8 mouse cellular contexts compared by ENCODE assay signal in genomic region chr5:62765459-62765783, GRCm38 (mm10). TPM values are rescaled to one million over a fixed set of nuclear protein-coding genes. Genes with fewer than 3 reads are reported as not detected.
A peak's percentile ranks its signal among the peaks of the same experiment; 100 is the strongest.
DNase-seq lines count a peak whose midpoint lies in the region; ATAC-seq and TF ChIP-seq lines count a peak whose summit lies in the region.

No protein-coding gene starts in this region.

- peaks cover 11% of the 10 kb centered on the region; the same call in 1 of the 2 replicates for H3K4me1 ChIP-seq in kidney, adult 2 months (ENCODE audit: control insufficient read depth, insufficient read depth, low read length)
- no peaks in the 10 kb centered on the region for H3K4me1 ChIP-seq in embryonic facial prominence, embryonic 11.5 days (ENCODE audit: control insufficient read depth, insufficient read depth, low read length)
- H3K4me1 ChIP-seq in intestine, embryonic 15.5 days (replicated peaks) = 0 out of 2 replicates have a peak, but pooled peaks cover 4% of the 10 kb centered on the region
- peaks cover 3% of the 10 kb centered on the region; the same call in 1 of the 2 replicates for H3K4me1 ChIP-seq in midbrain, embryonic 15.5 days

- TF ChIP-seq CTCF in kidney, adult 2 months (conservative IDR thresholded peaks at IDR 0.05; ENCODE audit: insufficient read depth, insufficient read length, low read depth, low read length) = no peak

- H3K4me2 ChIP-seq in embryonic facial prominence, embryonic 11.5 days (ENCODE audit: low read depth, low read length) = peak overlapping the region; percentile 84
- peak overlapping the region; percentile 86 for H3K4me2 ChIP-seq in intestine, embryonic 15.5 days (replicated peaks)
- peak overlapping the region; percentile 75 for H3K4me2 ChIP-seq in midbrain, embryonic 15.5 days

- no peaks in the 10 kb centered on the region for H3K9me3 ChIP-seq in embryonic facial prominence, embryonic 11.5 days (replicated peaks; ENCODE audit: control insufficient read depth, low read length)
- no peaks in the 10 kb centered on the region for H3K9me3 ChIP-seq in intestine, embryonic 15.5 days
- H3K9me3 ChIP-seq in midbrain, embryonic 15.5 days = no peaks in the 10 kb centered on the region

- no peak overlapping the region; the same call in 1 of the 2 replicates for H3K9ac ChIP-seq in embryonic facial prominence, embryonic 11.5 days (replicated peaks; ENCODE audit: low read length)
- peak overlapping the region; percentile 57 for H3K9ac ChIP-seq in intestine, embryonic 15.5 days
- H3K9ac ChIP-seq in midbrain, embryonic 15.5 days = peak overlapping the region; percentile 62

- no peaks in the 10 kb centered on the region for H3K36me3 ChIP-seq in kidney, adult 2 months (ENCODE audit: control insufficient read depth, insufficient read depth, low read length)
- H3K36me3 ChIP-seq in embryonic facial prominence, embryonic 11.5 days (replicated peaks; ENCODE audit: control insufficient read depth, insufficient read depth, low read depth, low read length) = no peaks in the 10 kb centered on the region
- H3K36me3 ChIP-seq in intestine, embryonic 15.5 days = no peaks in the 10 kb centered on the region
- H3K36me3 ChIP-seq in midbrain, embryonic 15.5 days (replicated peaks) = no peaks in the 10 kb centered on the region

- peak overlapping the region; percentile 37 for H3K27ac ChIP-seq in kidney, adult 2 months (ENCODE audit: insufficient read depth, low read depth, low read length)
- no peak overlapping the region for H3K27ac ChIP-seq in embryonic facial prominence, embryonic 11.5 days (replicated peaks; ENCODE audit: low read depth, low read length)
- no peak overlapping the region for H3K27ac ChIP-seq in intestine, embryonic 15.5 days
- no peak overlapping the region for H3K27ac ChIP-seq in midbrain, embryonic 15.5 days

- H3K27me3 ChIP-seq in kidney, adult 2 months (replicated peaks; ENCODE audit: control insufficient read depth, insufficient read depth, low read length) = no peaks in the 10 kb centered on the region
- H3K27me3 ChIP-seq in embryonic facial prominence, embryonic 11.5 days (ENCODE audit: control insufficient read depth, insufficient read depth, low read length) = no peaks in the 10 kb centered on the region; the same call in 1 of the 2 replicates
- H3K27me3 ChIP-seq in intestine, embryonic 15.5 days (replicated peaks) = no peaks in the 10 kb centered on the region
- H3K27me3 ChIP-seq in midbrain, embryonic 15.5 days (replicated peaks) = no peaks in the 10 kb centered on the region

- ATAC-seq in embryonic facial prominence, embryonic 11.5 days (replicated peaks; ENCODE audit: insufficient number of reproducible peaks, low FRiP score, low TSS enrichment, low read depth) = 0 out of 2 replicates have a peak, but pooled peaks have one; percentile 19
- peak; percentile 54 for ATAC-seq in intestine, embryonic 15.5 days
- ATAC-seq in midbrain, embryonic 15.5 days (replicated peaks) = peak; percentile 69

- peak overlapping the region; percentile 80 for H3K4me3 ChIP-seq in kidney, adult 2 months (ENCODE audit: insufficient read depth, low read depth, low read length)
- peak overlapping the region; percentile 59 for H3K4me3 ChIP-seq in embryonic facial prominence, embryonic 11.5 days (ENCODE audit: low read depth, low read length)
- H3K4me3 ChIP-seq in intestine, embryonic 15.5 days (replicated peaks) = peak overlapping the region; percentile 61
- peak overlapping the region; percentile 58 for H3K4me3 ChIP-seq in midbrain, embryonic 15.5 days

- DNase-seq in kidney, adult 2 months = peak; percentile 25
- no peak for DNase-seq in kidney, adult 11 months
- DNase-seq in embryonic facial prominence, embryonic 11.5 days (ENCODE audit: low spot score) = no peak
- no peak for DNase-seq in left cerebral cortex, adult 18-20 months (ENCODE audit: low spot score in 2 of 2)
- no peak for DNase-seq in urinary bladder, postnatal 25 days (ENCODE audit: low spot score)
- no peak for DNase-seq in adrenal gland, postnatal 25 days

- WGBS in kidney, adult 2 months = 12% methylated on average over 5 of the region's 5 CpGs
- 13% methylated on average over 5 of the region's 5 CpGs for WGBS in embryonic facial prominence, embryonic 11.5 days
- 13% methylated on average over 5 of the region's 5 CpGs for WGBS in intestine, embryonic 15.5 days
- WGBS in midbrain, embryonic 15.5 days = 19% methylated on average over 5 of the region's 5 CpGs

- TF ChIP-seq POLR2A in kidney, adult 2 months (IDR thresholded peaks at IDR 0.05; ENCODE audit: low read depth, low read length) = no peak

RNA-seq across cellular contexts. Expression of gene Arap2, which starts 0.5 kb away (rescaled TPM):
- polyA plus RNA-seq in kidney, adult 2 months (2012; rRNA removed) = 5.0 and 6.6 TPM in 2 replicates
- 1.4 and 2.3 TPM in 2 replicates for polyA plus RNA-seq in embryonic facial prominence, embryonic 11.5 days (2014; fragmentation: Nextera tagmentation; extraction: Ambion mirVana)
- 5.7 and 5.9 TPM in 2 replicates for polyA plus RNA-seq in intestine, embryonic 15.5 days (2015; fragmentation: Nextera tagmentation; extraction: Ambion mirVana)
- polyA plus RNA-seq in midbrain, embryonic 15.5 days (2015; fragmentation: Nextera tagmentation; extraction: Ambion mirVana) = 4.3 and 6.5 TPM in 2 replicates
- 10 to 100 TPM; 70.2 to 75.6 TPM for total RNA-seq in left cerebral cortex, adult 18-20 months (2021)
- total RNA-seq in adrenal gland, postnatal 25 days (2021) = 4.6 and 12.9 TPM in 2 replicates

RNA-seq across cellular contexts. Expression of gene Dthd1, which starts 48.2 kb away (rescaled TPM):
- not detected in 2 replicates for polyA plus RNA-seq in kidney, adult 2 months (2012; rRNA removed)
- not detected in 2 replicates for polyA plus RNA-seq in embryonic facial prominence, embryonic 11.5 days (2014; fragmentation: Nextera tagmentation; extraction: Ambion mirVana)
- not detected in 2 replicates for polyA plus RNA-seq in intestine, embryonic 15.5 days (2015; fragmentation: Nextera tagmentation; extraction: Ambion mirVana)
- not detected in 2 replicates for polyA plus RNA-seq in midbrain, embryonic 15.5 days (2015; fragmentation: Nextera tagmentation; extraction: Ambion mirVana)
- total RNA-seq in left cerebral cortex, adult 18-20 months (2021) = not detected
- total RNA-seq in adrenal gland, postnatal 25 days (2021) = not detected in 2 replicates

Comparison
In these comparisons a context has a peak if more than half of its experiments do, and no peak if none do; other contexts are left out.
1. ATAC-seq: peak in every context shown above with its lines; median percentile 69 in midbrain, embryonic 15.5 days; 54 in intestine, embryonic 15.5 days; 19 in embryonic facial prominence, embryonic 11.5 days.